Mouse (Mus musculus) liver, embryonic 11.5 days (tissue): ENCODE data around the gene Myh6. TPM values are rescaled to one million over a fixed set of nuclear protein-coding genes. Genes with fewer than 3 reads are reported as not detected.
"Not testable (repeated sequence)": the region's sequence is repeated elsewhere in the genome, so short reads cannot be mapped to it uniquely, and the experiment has no call there.

ENCODE experiments used
- ATAC-seq: fragments of 200-750 bp; cut with Nextera tagmentation; replicated peaks from 2 replicates; pipeline ENCODE4 v1.8.0; 2017; ENCODE audit warnings: moderate number of reproducible peaks, mild to moderate bottlenecking, moderate TSS enrichment, moderate library complexity; ENCODE audit not compliant: low FRiP score
- DNase-seq: peaks from one replicate; pipeline ENCODE4 v3.0.0-alpha.2; 2017; ENCODE audit warnings: low spot score
- H3K27ac ChIP-seq: fragments of 300-500 bp; sonication (generic); 2 replicates; pipeline ENCODE4 v1.5.1; 2014; ENCODE audit warnings: mild to moderate bottlenecking, low read depth, low read length, control low read depth
- H3K27me3 ChIP-seq: fragments of 300-500 bp; sonication (generic); replicated peaks from 2 replicates; pipeline ENCODE4 v1.6.1; 2014; ENCODE audit warnings: low read length, mixed read lengths; ENCODE audit not compliant: control insufficient read depth, insufficient read depth
- H3K36me3 ChIP-seq: fragments of 300-500 bp; sonication (generic); 2 replicates; pipeline ENCODE4 v1.6.1; 2014; ENCODE audit warnings: mild to moderate bottlenecking, low read length, moderate library complexity, mixed read lengths; ENCODE audit not compliant: control insufficient read depth, insufficient read depth
- H3K4me1 ChIP-seq: fragments of 300-500 bp; sonication (generic); replicated peaks from 2 replicates; pipeline ENCODE4 v1.6.1; 2014; ENCODE audit warnings: low read length, mixed read lengths; ENCODE audit not compliant: control insufficient read depth, insufficient read depth
- H3K4me2 ChIP-seq: fragments of 300-500 bp; sonication (generic); 2 replicates; pipeline ENCODE4 v1.6.1; 2014; ENCODE audit warnings: mild to moderate bottlenecking, control low read depth, moderate library complexity
- H3K4me3 ChIP-seq: fragments of 300-500 bp; sonication (generic); 2 replicates; pipeline ENCODE4 v1.5.1; 2014; ENCODE audit warnings: low read depth, low read length, control low read depth
- H3K9ac ChIP-seq: fragments of 300-500 bp; sonication (generic); 2 replicates; pipeline ENCODE4 v1.6.1; 2014; ENCODE audit warnings: low read depth, low read length, control low read depth
- H3K9me3 ChIP-seq: fragments of 300-500 bp; sonication (generic); 2 replicates; pipeline ENCODE4 v1.6.1; 2016; ENCODE audit warnings: low read length, inconsistent platforms, mixed read lengths; ENCODE audit not compliant: control insufficient read depth
- whole genome bisulfite sequencing: fragments of 180-500 bp; shearing (Covaris S2); extraction: QIAGEN DNeasy Blood & Tissue Kit; methylation state at CpG from one replicate; pipeline ENCODE4 v1.1.7; 2014; 5-methylcytosine and 5-hydroxymethylcytosine counted together
- polyA plus RNA-seq: library from polyadenylated mRNA; unstranded; fragments of >200 nt; fragmentation: Nextera tagmentation; extraction: Ambion mirVana; gene quantifications from 2 replicates; pipeline ENCODE4 v1.2.1, GENCODE M21; 2014

Gene Myh6
- polyA plus RNA-seq, 1 experiment from 2014 or later: 43.0 TPM

GRCm38 (mm10) chr14:54967874-54968273 is 1.1 kb upstream of the Myh6 start:
- ATAC-seq: no peak
- Histone ChIP-seq H3K9me3 (no peaks in the 10 kb centered on the region), H3K4me1 (no peaks in the 10 kb centered on the region), H3K27ac (no peak overlapping the region), H3K9ac (no peak overlapping the region), H3K4me3 (no peak overlapping the region), H3K4me2 (no peak overlapping the region), H3K27me3 (peaks cover 3% of the 10 kb centered on the region; the same call in 1 of the 2 replicates), H3K36me3 (no peaks in the 10 kb centered on the region)
- WGBS: 82% methylated on average over 3 of the region's 3 CpGs
- DNase-seq: no peak

GRCm38 (mm10) chr14:54965631-54966030 is 1.1 kb downstream of the Myh6 start:
- Histone ChIP-seq H3K4me2 (no peak overlapping the region), H3K27ac (no peak overlapping the region), H3K4me3 (no peak overlapping the region), H3K4me1 (no peaks in the 10 kb centered on the region), H3K9ac (no peak overlapping the region), H3K9me3 (no peaks in the 10 kb centered on the region), H3K36me3 (no peaks in the 10 kb centered on the region), H3K27me3 (0 out of 2 replicates have a peak, but pooled peaks cover 3% of the 10 kb centered on the region)
- WGBS: 56% methylated on average over 6 of the region's 6 CpGs
- DNase-seq (no peak), ATAC-seq (no peak)

GRCm38 (mm10) chr14:54965044-54965443 is 1.7 kb downstream of the Myh6 start:
- no peak for ATAC-seq
- no peaks in the 10 kb centered on the region for H3K4me1 ChIP-seq
- no peak overlapping the region for H3K4me2 ChIP-seq
- 73% methylated on average over 15 of the region's 15 CpGs for WGBS
- H3K36me3 ChIP-seq: no peaks in the 10 kb centered on the region
- H3K4me3 ChIP-seq: no peak overlapping the region
- H3K9me3 ChIP-seq: no peaks in the 10 kb centered on the region
- H3K27me3 ChIP-seq: 0 out of 2 replicates have a peak, but pooled peaks cover 2% of the 10 kb centered on the region
- no peak for DNase-seq
- H3K27ac ChIP-seq: no peak overlapping the region
- no peak overlapping the region for H3K9ac ChIP-seq

GRCm38 (mm10) chr14:54963727-54964126 is 3.0 kb downstream of the Myh6 start:
- WGBS: 87% methylated on average over 11 of the region's 11 CpGs
- no peak for ATAC-seq
- Histone ChIP-seq H3K4me2 (no peak overlapping the region), H3K27ac (no peak overlapping the region), H3K4me3 (no peak overlapping the region), H3K9me3 (no peaks in the 10 kb centered on the region), H3K36me3 (no peaks in the 10 kb centered on the region), H3K4me1 (no peaks in the 10 kb centered on the region), H3K9ac (no peak overlapping the region), H3K27me3 (no peaks in the 10 kb centered on the region)
- DNase-seq: no peak

- Histone ChIP-seq H3K4me3 (no peak overlapping the region), H3K27ac (no peak overlapping the region), H3K4me1 (no peaks in the 10 kb centered on the region), H3K9ac (no peak overlapping the region), H3K4me2 (no peak overlapping the region), H3K9me3 (no peaks in the 10 kb centered on the region), H3K27me3 (no peaks in the 10 kb centered on the region), H3K36me3 (no peaks in the 10 kb centered on the region)
- no peak for ATAC-seq
- no peak for DNase-seq
- 83% methylated on average over 7 of the region's 7 CpGs for WGBS
Measured at GRCm38 (mm10) chr14:54962714-54963113, 4.0 kb downstream of the Myh6 start.

- Histone ChIP-seq H3K27ac (no peak overlapping the region), H3K9ac (no peak overlapping the region)
Measured at GRCm38 (mm10) chr14:54961487-54961886, 5.2 kb downstream of the Myh6 start.

GRCm38 (mm10) chr14:54960769-54961168 is 6.0 kb downstream of the Myh6 start:
- Histone ChIP-seq H3K27ac (no peak overlapping the region), H3K4me1 (no peaks in the 10 kb centered on the region), H3K9me3 (no peaks in the 10 kb centered on the region), H3K27me3 (no peaks in the 10 kb centered on the region), H3K9ac (no peak overlapping the region), H3K4me2 (no peak overlapping the region), H3K36me3 (no peaks in the 10 kb centered on the region), H3K4me3 (no peak overlapping the region)
- 58% methylated on average over 10 of the region's 10 CpGs for WGBS
- DNase-seq (no peak), ATAC-seq (no peak)

More at GRCm38 (mm10) chr14:54961487-54961886, 5.2 kb downstream of the Myh6 start:
- H3K4me1 ChIP-seq: no peaks in the 10 kb centered on the region
- ATAC-seq (no peak), DNase-seq (no peak)
- H3K9me3 ChIP-seq: no peaks in the 10 kb centered on the region
- 70% methylated on average over 5 of the region's 5 CpGs for WGBS
- H3K27me3 ChIP-seq: no peaks in the 10 kb centered on the region
- H3K36me3 ChIP-seq: no peaks in the 10 kb centered on the region
- H3K4me2 ChIP-seq: no peak overlapping the region
- H3K4me3 ChIP-seq: no peak overlapping the region

GRCm38 (mm10) chr14:54959853-54960613 is 6.7 kb downstream of the Myh6 start:
- not testable (repeated sequence) for H3K9me3 ChIP-seq, H3K27me3 ChIP-seq, H3K36me3 ChIP-seq, H3K4me2 ChIP-seq, H3K27ac ChIP-seq, ATAC-seq, H3K9ac ChIP-seq, DNase-seq, H3K4me3 ChIP-seq, H3K4me1 ChIP-seq
- WGBS: 86% methylated on average over 12 of the region's 12 CpGs

- H3K4me2 ChIP-seq: no peak overlapping the region
- no peak overlapping the region for H3K9ac ChIP-seq
- H3K9me3 ChIP-seq: no peaks in the 10 kb centered on the region
- DNase-seq (no peak), ATAC-seq (no peak)
- no peak overlapping the region for H3K4me3 ChIP-seq
- no peaks in the 10 kb centered on the region for H3K27me3 ChIP-seq
- no peaks in the 10 kb centered on the region for H3K36me3 ChIP-seq
- H3K27ac ChIP-seq: no peak overlapping the region
- WGBS: 82% methylated on average over 3 of the region's 3 CpGs
- H3K4me1 ChIP-seq: no peaks in the 10 kb centered on the region
Measured at GRCm38 (mm10) chr14:54959197-54959596, 7.5 kb downstream of the Myh6 start.
